Mouse (Mus musculus): ENCODE data around the gene Edem2.

DNA sequence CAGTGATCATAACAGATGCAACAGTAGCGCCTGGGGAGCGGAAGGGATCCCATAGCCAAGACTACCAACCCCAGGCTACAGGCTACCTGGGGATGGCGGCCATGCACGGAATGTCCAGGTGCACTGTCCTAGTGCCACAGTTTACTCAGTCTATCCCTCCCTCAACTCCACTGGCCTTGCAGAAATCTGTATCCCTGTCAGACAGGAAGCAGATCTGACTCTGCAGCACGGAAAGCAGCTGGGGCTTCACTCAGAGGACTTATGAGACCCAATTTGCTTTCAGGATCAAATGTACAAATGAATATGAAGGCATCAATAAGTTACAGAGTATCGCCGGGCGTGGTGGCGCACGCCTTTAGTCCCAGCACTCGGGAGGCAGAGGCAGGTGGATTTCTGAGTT is 41.5 kb downstream of the Edem2 start:
- TF ChIP-seq CTCF (IDR thresholded peaks at IDR 0.05; ENCODE audit: control insufficient read depth, insufficient read depth, insufficient read length) (no peak), MYOD1 (IDR thresholded peaks at IDR 0.05; ENCODE audit: control insufficient read depth, insufficient read length, low read depth) (no peak)

All from C2C12 (cell line).